Mouse (Mus musculus): ENCODE data around the gene Cryba4. TPM values are rescaled to one million over a fixed set of nuclear protein-coding genes. Genes with fewer than 3 reads are reported as not detected.

The Cryba4 gene
- total RNA-seq, 2 experiments from 2014 or later: not detected

GRCm38 (mm10) chr5:112270764-112271541, 18.6 kb upstream of the Cryba4 start:
- peak; percentile 23 for ATAC-seq (replicated peaks; ENCODE audit: poor library complexity)

DNA sequence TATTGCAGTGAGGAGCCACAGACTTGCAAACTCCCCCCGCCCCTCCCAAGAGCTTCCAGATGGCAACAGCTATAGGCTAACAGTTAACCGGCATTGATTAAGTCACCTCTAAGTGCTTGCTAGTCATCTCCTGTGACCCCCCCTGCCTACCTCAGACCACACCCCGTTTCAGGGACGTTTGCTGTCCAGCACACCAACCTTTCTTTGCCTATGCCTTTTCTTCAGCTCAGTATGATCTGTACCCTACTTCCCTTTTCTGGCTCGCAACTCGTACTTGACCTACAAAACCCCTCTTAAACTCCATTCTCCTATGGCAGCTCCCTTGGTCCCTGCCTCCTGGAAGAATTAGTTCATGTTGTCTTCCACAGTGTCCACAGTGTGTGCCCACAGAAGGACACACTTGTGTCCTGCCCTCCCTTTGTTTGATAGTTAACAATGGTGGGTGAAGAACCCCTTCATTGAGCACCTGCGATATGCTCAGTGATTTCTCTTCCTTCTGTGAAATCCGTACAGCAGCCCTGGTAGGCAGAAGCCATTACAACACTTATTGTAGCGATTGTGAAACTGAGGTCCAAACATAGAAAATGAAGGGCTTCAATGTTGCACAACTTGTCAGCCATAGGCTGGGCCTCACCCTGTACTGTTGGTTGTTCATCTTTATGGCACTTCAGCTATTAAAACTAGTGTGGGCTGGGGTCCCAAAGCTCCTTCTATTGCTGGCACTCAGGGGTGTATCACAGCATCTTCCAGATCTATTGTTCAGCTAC, 13.9 kb upstream of the Cryba4 start:
- ATAC-seq (replicated peaks; ENCODE audit: poor library complexity): peak; percentile 64

GRCm38 (mm10) chr5:112265515-112265914, 13.2 kb upstream of the Cryba4 start:
- ATAC-seq (replicated peaks; ENCODE audit: poor library complexity): peak; percentile 79

- ATAC-seq (replicated peaks; ENCODE audit: poor library complexity): no peak
Observed at GRCm38 (mm10) chr5:112265110-112265509, 12.8 kb upstream of the Cryba4 start.

GRCm38 (mm10) chr5:112264099-112264498, 11.8 kb upstream of the Cryba4 start:
- ATAC-seq (replicated peaks; ENCODE audit: poor library complexity): no peak

GRCm38 (mm10) chr5:112260818-112261217, 8.5 kb upstream of the Cryba4 start:
- no peak for ATAC-seq (replicated peaks; ENCODE audit: poor library complexity)

- peak; percentile 46 for ATAC-seq (replicated peaks; ENCODE audit: poor library complexity)
Observed at GRCm38 (mm10) chr5:112259862-112260650, 7.7 kb upstream of the Cryba4 start.

GRCm38 (mm10) chr5:112257896-112258295, 5.6 kb upstream of the Cryba4 start:
- ATAC-seq (replicated peaks; ENCODE audit: poor library complexity): no peak

GRCm38 (mm10) chr5:112256457-112256856, 4.1 kb upstream of the Cryba4 start:
- ATAC-seq (replicated peaks; ENCODE audit: poor library complexity): no peak

DNA sequence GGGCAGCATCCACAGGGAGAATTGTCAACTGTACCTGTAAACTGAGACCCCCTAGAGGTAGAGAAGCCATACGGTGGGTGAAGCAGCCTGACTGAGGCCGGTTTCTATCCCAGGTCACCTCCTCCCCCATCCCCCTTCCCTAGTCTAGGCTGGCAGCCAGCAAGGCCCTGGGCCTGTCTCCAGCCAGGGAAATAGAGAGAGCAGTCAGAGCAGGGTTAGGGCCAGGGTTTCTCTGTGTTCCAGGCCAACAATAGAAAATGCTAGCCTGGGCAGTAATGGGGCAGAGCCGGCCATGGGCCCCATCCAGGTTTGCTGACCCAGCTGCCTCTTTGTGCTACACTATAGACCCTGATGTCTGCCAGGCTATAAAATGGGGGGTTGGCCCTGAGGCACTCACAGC, 3.1 kb upstream of the Cryba4 start, which contains the start of gene Crybb1:
Gene Crybb1, plus strand, starts transcription at position 390 of the 400 bp plus-strand sequence.
- no peak for ATAC-seq (replicated peaks; ENCODE audit: poor library complexity)

DNA sequence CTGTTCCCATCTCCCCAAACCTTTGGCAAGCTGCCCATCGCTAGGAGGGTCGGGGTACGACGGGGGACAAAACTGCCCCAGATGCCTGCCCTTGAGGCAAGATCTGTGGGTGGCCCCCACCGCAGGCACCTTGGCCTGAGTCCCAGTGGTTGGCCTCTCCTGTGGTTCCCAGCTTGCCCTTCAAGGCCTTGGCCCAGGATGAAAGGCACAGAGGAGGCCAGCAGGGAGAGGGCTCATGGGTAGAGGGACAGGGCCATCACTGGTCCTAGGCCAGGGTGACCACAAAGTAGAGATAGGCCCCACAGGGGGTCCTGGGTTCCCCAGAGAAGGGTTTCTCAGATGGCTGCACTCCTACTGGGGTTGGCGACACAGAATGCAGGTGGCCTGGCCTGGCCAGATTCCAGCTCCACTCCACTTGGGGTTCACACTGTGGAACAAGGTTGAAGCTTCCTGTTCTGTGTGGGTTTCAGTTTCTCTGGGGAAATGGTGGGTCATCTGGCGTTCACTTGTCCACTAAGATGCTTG, 2.0 kb upstream of the Cryba4 start:
- peak; percentile 43 for ATAC-seq (replicated peaks; ENCODE audit: poor library complexity)

DNA sequence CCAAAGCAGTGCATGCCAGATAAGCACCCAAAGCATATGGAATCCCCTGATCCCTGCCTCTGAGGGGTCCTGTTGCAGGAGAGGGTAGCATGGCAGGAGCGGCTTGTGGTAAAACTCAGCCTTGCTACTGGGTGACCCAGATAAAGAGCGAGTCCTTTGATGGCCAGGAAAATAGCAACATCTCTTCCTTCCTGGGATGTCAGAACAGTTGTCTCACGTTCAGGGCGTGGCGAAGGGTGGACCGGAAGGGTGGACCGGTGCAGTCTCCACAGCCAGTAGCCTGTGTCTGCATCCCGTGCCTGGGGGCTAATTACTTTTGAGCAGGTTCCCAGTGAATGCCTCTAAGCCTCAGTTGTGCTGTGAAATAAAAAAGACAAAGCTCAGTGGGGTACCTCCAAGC, 851 bp upstream of the Cryba4 start:
- ATAC-seq (replicated peaks; ENCODE audit: poor library complexity): peak; percentile 74

DNA sequence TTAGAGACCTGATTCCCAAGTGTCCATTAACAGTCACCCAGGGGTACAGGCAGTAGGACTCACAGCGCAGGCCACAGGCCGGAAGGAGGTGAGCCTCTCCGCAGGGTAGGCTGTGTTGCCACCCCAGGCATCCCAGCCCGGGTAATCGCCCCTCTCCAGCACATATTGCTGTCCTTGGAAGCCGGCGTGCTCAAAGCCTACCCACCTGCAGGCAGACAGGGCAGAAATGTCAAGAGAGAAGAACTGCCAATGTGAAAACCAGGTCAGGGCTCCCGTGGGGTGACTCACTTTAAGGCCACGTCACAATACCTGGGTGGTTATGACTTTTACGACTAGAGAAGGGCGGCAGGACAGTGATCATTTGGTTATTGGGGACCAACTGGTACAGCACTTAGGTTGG, 3.2 kb downstream of the Cryba4 start:
- ATAC-seq (replicated peaks; ENCODE audit: poor library complexity): no peak

DNA sequence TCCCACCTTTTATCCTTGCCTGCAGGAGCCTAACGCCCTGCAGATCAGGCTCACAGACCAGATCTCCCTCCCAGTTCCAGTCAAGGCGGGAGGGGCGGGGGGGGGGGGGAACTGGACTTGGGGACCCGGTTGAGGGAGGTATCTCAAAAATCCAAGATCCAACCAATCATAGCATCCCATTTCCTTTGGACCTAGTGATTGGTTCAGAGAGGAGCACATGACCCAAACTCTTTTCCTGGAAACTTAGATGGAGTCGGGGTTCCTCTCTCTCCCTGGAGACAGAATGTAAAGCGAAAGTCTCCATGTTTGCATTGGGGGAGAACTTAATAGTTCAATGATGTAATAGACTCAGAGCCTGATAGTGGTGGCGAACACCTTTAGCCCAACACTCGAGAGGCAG, 4.9 kb downstream of the Cryba4 start:
- ATAC-seq (replicated peaks; ENCODE audit: poor library complexity): no peak

- no peak for ATAC-seq (replicated peaks; ENCODE audit: poor library complexity)
Observed at GRCm38 (mm10) chr5:112244890-112245615, 7.3 kb downstream of the Cryba4 start.

DNA sequence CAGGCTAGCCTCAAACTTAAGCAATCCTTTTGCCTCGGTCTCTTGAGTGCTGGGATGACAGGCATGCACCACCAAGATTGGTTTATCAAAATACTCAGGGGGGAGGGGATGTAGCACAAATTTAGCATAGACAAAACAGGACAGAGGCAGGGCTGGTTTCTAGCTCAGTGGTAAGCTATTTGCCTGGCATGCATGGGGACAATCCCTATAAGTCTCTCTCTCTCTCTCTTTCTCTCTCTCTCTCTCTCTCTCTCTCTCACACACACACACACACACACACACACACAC, 8.1 kb downstream of the Cryba4 start:
- no peak for ATAC-seq (replicated peaks; ENCODE audit: poor library complexity)

GRCm38 (mm10) chr5:112243539-112244274, 8.6 kb downstream of the Cryba4 start:
- ATAC-seq (replicated peaks; ENCODE audit: poor library complexity): peak; percentile 45

DNA sequence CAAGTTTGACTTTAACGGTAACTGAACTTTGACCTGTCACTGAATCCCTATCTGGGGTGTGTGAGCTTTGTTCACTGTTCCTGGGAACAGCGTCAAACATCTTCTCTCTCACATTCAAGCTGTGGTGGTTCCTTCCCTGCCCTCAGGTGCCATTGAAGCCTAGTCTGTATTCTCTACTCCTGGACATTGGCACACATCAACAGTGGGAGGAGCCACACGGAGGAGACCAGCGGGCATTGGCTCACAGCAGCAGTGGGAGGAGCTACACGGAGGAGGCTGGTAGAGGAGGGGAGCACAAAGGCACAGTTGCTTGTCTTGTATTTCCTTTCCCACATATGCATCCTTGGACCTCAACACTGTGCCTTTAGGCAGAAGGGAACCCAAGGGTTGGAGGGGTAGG, 9.3 kb downstream of the Cryba4 start:
- no peak for ATAC-seq (replicated peaks; ENCODE audit: poor library complexity)

DNA sequence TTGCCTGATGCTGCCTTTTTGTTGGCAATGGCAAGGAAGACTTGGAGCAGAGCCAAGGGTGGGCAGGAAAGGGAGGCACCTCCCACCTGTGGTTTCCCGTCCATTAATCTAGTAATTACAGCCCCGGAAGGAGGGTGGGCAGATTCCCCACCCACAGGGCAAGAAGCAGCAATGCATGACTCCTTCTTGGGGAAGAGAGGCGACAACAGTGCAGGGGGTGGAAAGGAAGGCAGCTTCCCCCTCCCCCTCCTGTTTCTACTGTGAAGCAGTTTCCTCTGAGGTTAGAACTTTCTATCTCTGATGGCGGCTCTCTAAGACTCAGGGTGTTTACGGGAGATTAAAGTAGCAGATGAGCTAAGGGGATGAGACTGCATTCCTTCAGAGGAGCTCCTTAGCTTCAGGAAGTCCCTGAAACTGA, 9.9 kb downstream of the Cryba4 start:
- ATAC-seq (replicated peaks; ENCODE audit: poor library complexity): peak; percentile 78

DNA sequence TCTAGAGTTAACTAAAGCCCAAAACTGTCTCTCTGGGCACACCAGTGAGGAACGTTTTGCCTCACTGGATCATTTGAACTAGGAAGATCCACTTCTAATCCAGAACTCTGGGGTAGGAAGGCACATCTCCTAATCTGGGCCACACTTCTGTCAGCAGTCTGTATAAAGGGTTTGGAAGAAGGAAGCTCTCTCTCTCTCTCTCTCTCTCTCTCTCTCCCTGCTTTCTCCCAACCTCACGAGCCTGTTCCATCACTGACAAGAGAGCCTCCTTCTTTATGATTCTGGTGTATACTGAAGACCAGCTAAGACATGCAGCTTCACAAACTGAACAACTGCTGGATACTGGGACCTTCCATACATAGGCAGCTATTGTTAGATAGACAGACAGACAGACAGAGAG, 10.5 kb downstream of the Cryba4 start:
- no peak for ATAC-seq (replicated peaks; ENCODE audit: poor library complexity)

All from megakaryocyte progenitor cell, adult 5-6 weeks (primary cell).